Mouse (Mus musculus): ENCODE measurements around the gene Spata5.

- TF ChIP-seq EP300 (IDR thresholded peaks at IDR 0.05; ENCODE audit: low read depth in 1 of 2, low read length in 2 of 2), result no peak
- peak in 1 of 3 experiments; percentile 58; a peak in 3 of 6 replicates for TF ChIP-seq CTCF (IDR thresholded peaks at IDR 0.05 in 2 of 3, conservative IDR thresholded peaks at IDR 0.05 in 1 of 3; ENCODE audit: control insufficient read depth in 1 of 3, insufficient read depth in 1 of 3, low read depth in 2 of 3, low read length in 3 of 3, poor library complexity in 1 of 3, severe bottlenecking in 1 of 3)
- no peak for TF ChIP-seq POLR2A (IDR thresholded peaks at IDR 0.05; ENCODE audit: control insufficient read depth in 1 of 2, insufficient read depth in 1 of 2, low read depth in 1 of 2, low read length in 2 of 2, poor library complexity in 1 of 2)
- no peak for TF ChIP-seq TBP (IDR thresholded peaks at IDR 0.05; ENCODE audit: low read depth, low read length)
- no peak for TF ChIP-seq E2F4 (IDR thresholded peaks at IDR 0.05; ENCODE audit: borderline replicate concordance, low read depth, low read length)
- TF ChIP-seq HCFC1 (IDR thresholded peaks at IDR 0.05; ENCODE audit: low read depth, low read length), result no peak
Observed at GRCm38 (mm10) chr3:37472461-37472860, 52.8 kb downstream of the Spata5 start.

Data from MEL (cell line).